In genomic region chr6:14522742-14523141, GRCm38 (mm10) we compare ENCODE assay signal across 10 mouse cellular contexts.
DNase-seq lines count a peak whose midpoint lies in the region; ATAC-seq and TF ChIP-seq lines count a peak whose summit lies in the region.
"Had no signal": no experiment of that assay in that cellular context is flagged by ENCODE, and none has a peak within 500 bp of the region (broad histone marks: within the 10 kb centered on the region; RNA-seq: fewer than 3 reads in every experiment).

No protein-coding gene starts in this region.

- no peak overlapping the region for H3K4me3 ChIP-seq in cerebellum, adult 2 months (replicated peaks; ENCODE audit: insufficient read depth, low read depth, low read length)
- no peak overlapping the region for H3K4me3 ChIP-seq in kidney, postnatal 0 days (replicated peaks; ENCODE audit: low read depth, low read length)
- H3K4me3 ChIP-seq: forebrain, embryonic 12.5 days; midbrain, embryonic 12.5 days had no signal

- no peak for DNase-seq in cerebellum, adult 2 months
- DNase-seq in cerebellum, adult 8-10 months: no peak
- peak; percentile 21 for DNase-seq in kidney, postnatal 0 days (ENCODE audit: low spot score)
- DNase-seq in kidney, postnatal 4 days: no peak
- peak; percentile 19 for DNase-seq in right cerebral cortex, adult 18-20 months
- DNase-seq in right cerebral cortex, postnatal 36 days (ENCODE audit: low spot score in 2 of 2): no peak
- DNase-seq in natural killer cell, adult 2 months (ENCODE audit: low spot score in 2 of 2): no peak
- DNase-seq in ovary, postnatal 36 days (ENCODE audit: low spot score): no peak

- ATAC-seq in kidney, postnatal 0 days (replicated peaks; ENCODE audit: low FRiP score, low read depth): no peak

- H3K4me1 ChIP-seq in cerebellum, adult 2 months (ENCODE audit: control insufficient read depth, insufficient read depth, low read length): no peaks in the 10 kb centered on the region
- no peaks in the 10 kb centered on the region for H3K4me1 ChIP-seq in kidney, postnatal 0 days (replicated peaks; ENCODE audit: insufficient read depth, low read length)
- H3K4me1 ChIP-seq: forebrain, embryonic 12.5 days; midbrain, embryonic 12.5 days had no signal

- H3K9ac ChIP-seq in kidney, postnatal 0 days (ENCODE audit: low read depth, low read length): no peak overlapping the region
- H3K9ac ChIP-seq: forebrain, embryonic 12.5 days; midbrain, embryonic 12.5 days had no signal

- TF ChIP-seq POLR2A in cerebellum, adult 2 months (IDR thresholded peaks at IDR 0.05; ENCODE audit: borderline replicate concordance, insufficient read depth, low read length): no peak

- H3K27ac ChIP-seq in cerebellum, adult 2 months (ENCODE audit: insufficient read depth, low read length): no peak overlapping the region
- H3K27ac ChIP-seq in kidney, postnatal 0 days: no peak overlapping the region
- H3K27ac ChIP-seq: forebrain, embryonic 12.5 days; midbrain, embryonic 12.5 days had no signal

- H3K36me3 ChIP-seq in kidney, postnatal 0 days (ENCODE audit: insufficient read depth, low read length): no peaks in the 10 kb centered on the region
- H3K36me3 ChIP-seq: forebrain, embryonic 12.5 days; midbrain, embryonic 12.5 days had no signal

- peak; percentile 43; the same call in 1 of the 2 replicates for TF ChIP-seq CTCF in cerebellum, adult 2 months (IDR thresholded peaks at IDR 0.05; ENCODE audit: borderline replicate concordance, insufficient read depth, low read depth, low read length)
- peak; percentile 57 for TF ChIP-seq CTCF in kidney, postnatal 0 days (IDR thresholded peaks at IDR 0.05; ENCODE audit: low read depth)

- WGBS in cerebellum, adult 2 months: 22% methylated on average over 2 of the region's 2 CpGs
- WGBS in kidney, postnatal 0 days: 17% methylated on average over 2 of the region's 2 CpGs

- no peak overlapping the region for H3K4me2 ChIP-seq in kidney, postnatal 0 days (ENCODE audit: low read length)
- H3K4me2 ChIP-seq: forebrain, embryonic 12.5 days; midbrain, embryonic 12.5 days had no signal

- no peaks in the 10 kb centered on the region for H3K27me3 ChIP-seq in cerebellum, adult 2 months (ENCODE audit: control insufficient read depth, insufficient read depth, low read length)
- no peaks in the 10 kb centered on the region for H3K27me3 ChIP-seq in kidney, postnatal 0 days (ENCODE audit: insufficient read depth, low read length)
- H3K27me3 ChIP-seq: forebrain, embryonic 12.5 days; midbrain, embryonic 12.5 days had no signal

- no peaks in the 10 kb centered on the region for H3K9me3 ChIP-seq in kidney, postnatal 0 days (replicated peaks; ENCODE audit: low read length)
- H3K9me3 ChIP-seq: forebrain, embryonic 12.5 days; midbrain, embryonic 12.5 days had no signal

Comparison
In these comparisons a context has a peak if more than half of its experiments do, and no peak if none do; other contexts are left out.
1. DNase-seq: peak in kidney, postnatal 0 days (single experiment) and right cerebral cortex, adult 18-20 months (single experiment); none in cerebellum, adult 2 months (0 of 2), cerebellum, adult 8-10 months (single experiment), kidney, postnatal 4 days (0 of 2), right cerebral cortex, postnatal 36 days (0 of 2), natural killer cell, adult 2 months (0 of 2) and ovary, postnatal 36 days (single experiment).